Comparison of ENCODE assay signal across 13 mouse cellular contexts in the genomic region with DNA sequence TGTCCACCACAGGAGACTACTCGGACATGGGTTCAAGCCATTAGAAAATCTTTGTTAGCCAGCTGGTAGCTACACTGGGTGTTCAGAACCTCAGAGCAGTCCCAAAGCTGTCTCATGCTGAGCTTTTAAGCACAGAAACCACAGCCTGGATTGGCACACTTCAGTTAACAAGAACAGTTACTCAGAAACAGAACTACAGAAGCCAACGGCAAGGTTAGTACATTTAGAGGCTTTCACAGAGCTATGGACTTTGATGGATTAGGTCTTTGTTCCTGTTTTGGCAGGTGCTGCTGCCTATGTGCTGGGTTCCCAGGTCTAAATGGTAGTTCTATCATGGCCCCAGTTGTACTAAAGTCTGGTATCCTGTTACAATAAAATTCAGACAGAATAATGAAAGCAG.
"Had no signal": no experiment of that assay in that cellular context is flagged by ENCODE, and none has a peak within 500 bp of the region (broad histone marks: within the 10 kb centered on the region; RNA-seq: fewer than 3 reads in every experiment).

No protein-coding gene starts in this region.

- H3K4me3 ChIP-seq: intestine, embryonic 15.5 days; layer of hippocampus, adult 2 months; limb, embryonic 13.5 days; liver, embryonic 15.5 days; midbrain, embryonic 10.5 days; neural tube, embryonic 13.5 days had no signal

- H3K9ac ChIP-seq: intestine, embryonic 15.5 days; limb, embryonic 13.5 days; liver, embryonic 15.5 days; lung, embryonic 14.5 days; neural tube, embryonic 13.5 days had no signal

- DNase-seq: kidney, postnatal 4 days; left cerebral cortex, postnatal 4 days; lung, embryonic 14.5 days; midbrain, embryonic 14.5 days; right cerebral cortex, postnatal 25 days; thymus, postnatal 4 days had no signal

- H3K4me2 ChIP-seq: intestine, embryonic 15.5 days; limb, embryonic 13.5 days; liver, embryonic 15.5 days; lung, embryonic 14.5 days; neural tube, embryonic 13.5 days had no signal

- H3K27ac ChIP-seq: intestine, embryonic 15.5 days; kidney, postnatal 0 days; layer of hippocampus, adult 2 months; limb, embryonic 13.5 days; liver, embryonic 15.5 days; midbrain, embryonic 10.5 days; neural tube, embryonic 13.5 days had no signal

- H3K36me3 ChIP-seq: intestine, embryonic 15.5 days; limb, embryonic 13.5 days; liver, embryonic 15.5 days; midbrain, embryonic 10.5 days; neural tube, embryonic 13.5 days had no signal

- H3K4me1 ChIP-seq: intestine, embryonic 15.5 days; liver, embryonic 15.5 days; midbrain, embryonic 10.5 days; neural tube, embryonic 13.5 days had no signal

- H3K9me3 ChIP-seq: intestine, embryonic 15.5 days; limb, embryonic 13.5 days; liver, embryonic 15.5 days; midbrain, embryonic 10.5 days; neural tube, embryonic 13.5 days had no signal

- H3K27me3 ChIP-seq: intestine, embryonic 15.5 days; limb, embryonic 13.5 days; liver, embryonic 15.5 days; neural tube, embryonic 13.5 days had no signal

- ATAC-seq: intestine, embryonic 15.5 days had no signal
